In the genomic region with DNA sequence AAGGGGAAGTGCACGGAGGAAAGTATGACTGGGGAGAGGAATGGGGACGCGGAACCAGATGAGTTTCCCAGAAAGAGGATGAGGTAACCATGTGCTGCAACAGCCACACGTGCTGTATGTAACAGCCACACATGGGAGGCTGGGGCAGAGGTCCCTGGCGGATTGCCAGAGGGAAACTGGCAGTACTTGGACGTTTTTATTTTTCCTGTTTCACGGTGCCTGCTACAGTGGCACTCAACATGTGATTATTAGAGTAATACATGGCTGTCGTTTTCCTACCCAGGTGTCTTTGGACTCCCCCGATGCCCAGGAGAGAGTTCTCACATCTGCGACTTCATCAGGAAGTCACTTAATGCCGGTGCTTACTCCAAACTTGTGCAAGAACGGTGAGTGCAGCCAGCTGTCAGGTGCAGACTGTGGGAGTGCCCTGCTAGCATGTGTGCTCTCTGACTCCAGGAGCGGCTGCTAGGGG, we compare ENCODE assay signal across 8 mouse cellular contexts. TPM values are rescaled to one million over a fixed set of nuclear protein-coding genes. Genes with fewer than 3 reads are reported as not detected.
DNase-seq lines count a peak whose midpoint lies in the region; ATAC-seq lines count a peak whose summit lies in the region.

No protein-coding gene starts in this region.

- H3K9ac ChIP-seq in liver, embryonic 12.5 days = no peak overlapping the region
- H3K9ac ChIP-seq in heart, embryonic 12.5 days = no peak overlapping the region
- no peak overlapping the region for H3K9ac ChIP-seq in lung, embryonic 16.5 days (ENCODE audit: low read length)

- H3K27ac ChIP-seq in liver, embryonic 12.5 days = no peak overlapping the region
- no peak overlapping the region for H3K27ac ChIP-seq in heart, embryonic 12.5 days (ENCODE audit: poor library complexity, severe bottlenecking)
- no peak overlapping the region for H3K27ac ChIP-seq in lung, embryonic 16.5 days (ENCODE audit: low read length)

- ATAC-seq in liver, embryonic 12.5 days = no peak
- 0 out of 2 replicates have a peak, but pooled peaks have one; percentile 34 for ATAC-seq in heart, embryonic 12.5 days (ENCODE audit: insufficient number of reproducible peaks, low FRiP score)
- ATAC-seq in lung, embryonic 16.5 days (ENCODE audit: low read depth) = peak; percentile 34; the same call in 1 of the 2 replicates

- peak; percentile 48 for DNase-seq in liver
- DNase-seq in thymus, postnatal 0 days (ENCODE audit: low spot score) = peak; percentile 82
- DNase-seq in neural tube, embryonic 10.5 days (ENCODE audit: extremely low spot score, low spot score) = no peak
- DNase-seq in layer of hippocampus, postnatal 14 days (ENCODE audit: low spot score in 2 of 2) = no peak
- DNase-seq in embryo, embryonic 11 days = no peak

- H3K9me3 ChIP-seq in liver, embryonic 12.5 days (replicated peaks) = no peaks in the 10 kb centered on the region
- no peaks in the 10 kb centered on the region for H3K9me3 ChIP-seq in heart, embryonic 12.5 days (replicated peaks)
- no peaks in the 10 kb centered on the region for H3K9me3 ChIP-seq in lung, embryonic 16.5 days (ENCODE audit: control insufficient read depth, low read length)

- H3K4me1 ChIP-seq in liver, embryonic 12.5 days = no peaks in the 10 kb centered on the region
- 0 out of 2 replicates have a peak, but pooled peaks cover 7% of the 10 kb centered on the region for H3K4me1 ChIP-seq in heart, embryonic 12.5 days (replicated peaks)
- no peaks in the 10 kb centered on the region for H3K4me1 ChIP-seq in lung, embryonic 16.5 days (replicated peaks; ENCODE audit: control insufficient read depth, insufficient read depth, low read length)

- WGBS in liver, embryonic 12.5 days (ENCODE audit: insufficient replicate concordance) = 53% methylated on average over 13 of the region's 13 CpGs
- WGBS in heart, embryonic 12.5 days = 77% methylated on average over 13 of the region's 13 CpGs
- 62% methylated on average over 13 of the region's 13 CpGs for WGBS in lung, embryonic 16.5 days

- no peak overlapping the region for H3K4me3 ChIP-seq in liver, embryonic 12.5 days
- no peak overlapping the region for H3K4me3 ChIP-seq in heart, embryonic 12.5 days
- H3K4me3 ChIP-seq in lung, embryonic 16.5 days (ENCODE audit: low read length) = no peak overlapping the region

- no peaks in the 10 kb centered on the region for H3K27me3 ChIP-seq in liver, embryonic 12.5 days (replicated peaks)
- H3K27me3 ChIP-seq in heart, embryonic 12.5 days (replicated peaks) = no peaks in the 10 kb centered on the region
- H3K27me3 ChIP-seq in lung, embryonic 16.5 days (ENCODE audit: control insufficient read depth, insufficient read depth, low read depth, low read length) = no peaks in the 10 kb centered on the region

- H3K4me2 ChIP-seq in liver, embryonic 12.5 days = no peak overlapping the region
- no peak overlapping the region for H3K4me2 ChIP-seq in heart, embryonic 12.5 days
- H3K4me2 ChIP-seq in lung, embryonic 16.5 days (ENCODE audit: low read depth, low read length) = no peak overlapping the region

- peaks cover 67% of the 10 kb centered on the region for H3K36me3 ChIP-seq in liver, embryonic 12.5 days
- peaks cover 87% of the 10 kb centered on the region for H3K36me3 ChIP-seq in heart, embryonic 12.5 days
- peaks cover 24% of the 10 kb centered on the region for H3K36me3 ChIP-seq in lung, embryonic 16.5 days (ENCODE audit: control insufficient read depth, insufficient read depth, low read length)

RNA-seq across cellular contexts. Expression of gene Ppt1, which starts 12.1 kb away (rescaled TPM):
- 25.0 and 26.0 TPM in 2 replicates for polyA plus RNA-seq in liver, embryonic 12.5 days (2016; fragmentation: Nextera tagmentation; extraction: Ambion mirVana)
- polyA plus RNA-seq in heart, embryonic 12.5 days (2016; fragmentation: Nextera tagmentation; extraction: Ambion mirVana) = 60.6 and 60.7 TPM in 2 replicates
- polyA plus RNA-seq in lung, embryonic 16.5 days (2015; fragmentation: Nextera tagmentation; extraction: Ambion mirVana) = 70.1 and 79.2 TPM in 2 replicates
- polyA plus RNA-seq in thymus, postnatal 0 days (2015; fragmentation: Nextera tagmentation; extraction: Ambion mirVana) = 118 and 131 TPM in 2 replicates
- 10 to 100 TPM; 81.0 to 86.8 TPM for total RNA-seq in layer of hippocampus, postnatal 14 days (2021)

RNA-seq across cellular contexts. Expression of gene Cap1, which starts 37.7 kb away (rescaled TPM):
- 30.3 and 31.6 TPM in 2 replicates for polyA plus RNA-seq in liver, embryonic 12.5 days (2016; fragmentation: Nextera tagmentation; extraction: Ambion mirVana)
- 46.4 and 47.6 TPM in 2 replicates for polyA plus RNA-seq in heart, embryonic 12.5 days (2016; fragmentation: Nextera tagmentation; extraction: Ambion mirVana)
- polyA plus RNA-seq in lung, embryonic 16.5 days (2015; fragmentation: Nextera tagmentation; extraction: Ambion mirVana) = 86.5 and 104 TPM in 2 replicates
- polyA plus RNA-seq in thymus, postnatal 0 days (2015; fragmentation: Nextera tagmentation; extraction: Ambion mirVana) = 91.9 and 106 TPM in 2 replicates
- 100 to 1,000 TPM; 231 to 249 TPM for total RNA-seq in layer of hippocampus, postnatal 14 days (2021)

Comparison
In these comparisons a context has a peak if more than half of its experiments do, and no peak if none do; other contexts are left out.
1. DNase-seq: peak in liver (single experiment) and thymus, postnatal 0 days (single experiment); none in neural tube, embryonic 10.5 days (single experiment), layer of hippocampus, postnatal 14 days (0 of 2) and embryo, embryonic 11 days (single experiment).